Mouse (Mus musculus): ENCODE data around the gene Astn2.
A peak's percentile ranks its signal among the peaks of the same experiment; 100 is the strongest.

Astn2 gene

GRCm38 (mm10) chr4:65959188-65959759 lies 445.1 kb downstream of the Astn2 start:
- DNase-seq = peak; percentile 18

GRCm38 (mm10) chr4:65958369-65959187 lies 445.8 kb downstream of the Astn2 start:
- no peak for DNase-seq

- no peak for DNase-seq
Measured at GRCm38 (mm10) chr4:65951918-65952317, 452.5 kb downstream of the Astn2 start.

- no peak for DNase-seq
Measured at GRCm38 (mm10) chr4:65947141-65947649, 457.2 kb downstream of the Astn2 start.

- DNase-seq = no peak
Measured at GRCm38 (mm10) chr4:65946021-65946420, 458.4 kb downstream of the Astn2 start.

- DNase-seq = no peak
Measured at GRCm38 (mm10) chr4:65930901-65931300, 473.5 kb downstream of the Astn2 start.

- peak; percentile 5 for DNase-seq
Measured at GRCm38 (mm10) chr4:65920294-65920693, 484.1 kb downstream of the Astn2 start.

- DNase-seq = peak; percentile 7
Measured at GRCm38 (mm10) chr4:65916027-65917008, 488.1 kb downstream of the Astn2 start.

GRCm38 (mm10) chr4:65912247-65912942 lies 492.0 kb downstream of the Astn2 start:
- no peak for DNase-seq

- no peak for DNase-seq
Measured at GRCm38 (mm10) chr4:65907660-65908059, 496.8 kb downstream of the Astn2 start.

GRCm38 (mm10) chr4:65904963-65905362 lies 499.4 kb downstream of the Astn2 start:
- DNase-seq = no peak

GRCm38 (mm10) chr4:65896092-65897027 lies 508.1 kb downstream of the Astn2 start:
- DNase-seq = no peak

GRCm38 (mm10) chr4:65888332-65888993 lies 515.9 kb downstream of the Astn2 start:
- no peak for DNase-seq

- DNase-seq = no peak
Measured at GRCm38 (mm10) chr4:65886862-65887261, 517.5 kb downstream of the Astn2 start.

GRCm38 (mm10) chr4:65885921-65886320 lies 518.5 kb downstream of the Astn2 start:
- DNase-seq = no peak

GRCm38 (mm10) chr4:65874236-65874781 lies 530.1 kb downstream of the Astn2 start:
- DNase-seq = no peak

- DNase-seq = no peak
Measured at GRCm38 (mm10) chr4:65864551-65864950, 539.9 kb downstream of the Astn2 start.

GRCm38 (mm10) chr4:65843191-65843590 lies 561.2 kb downstream of the Astn2 start:
- DNase-seq = no peak

- no peak for DNase-seq
Measured at GRCm38 (mm10) chr4:65839550-65840000, 564.8 kb downstream of the Astn2 start.

GRCm38 (mm10) chr4:65838781-65839180 lies 565.6 kb downstream of the Astn2 start:
- no peak for DNase-seq
